Mouse (Mus musculus): ENCODE data around the gene Dgcr2.

DNA sequence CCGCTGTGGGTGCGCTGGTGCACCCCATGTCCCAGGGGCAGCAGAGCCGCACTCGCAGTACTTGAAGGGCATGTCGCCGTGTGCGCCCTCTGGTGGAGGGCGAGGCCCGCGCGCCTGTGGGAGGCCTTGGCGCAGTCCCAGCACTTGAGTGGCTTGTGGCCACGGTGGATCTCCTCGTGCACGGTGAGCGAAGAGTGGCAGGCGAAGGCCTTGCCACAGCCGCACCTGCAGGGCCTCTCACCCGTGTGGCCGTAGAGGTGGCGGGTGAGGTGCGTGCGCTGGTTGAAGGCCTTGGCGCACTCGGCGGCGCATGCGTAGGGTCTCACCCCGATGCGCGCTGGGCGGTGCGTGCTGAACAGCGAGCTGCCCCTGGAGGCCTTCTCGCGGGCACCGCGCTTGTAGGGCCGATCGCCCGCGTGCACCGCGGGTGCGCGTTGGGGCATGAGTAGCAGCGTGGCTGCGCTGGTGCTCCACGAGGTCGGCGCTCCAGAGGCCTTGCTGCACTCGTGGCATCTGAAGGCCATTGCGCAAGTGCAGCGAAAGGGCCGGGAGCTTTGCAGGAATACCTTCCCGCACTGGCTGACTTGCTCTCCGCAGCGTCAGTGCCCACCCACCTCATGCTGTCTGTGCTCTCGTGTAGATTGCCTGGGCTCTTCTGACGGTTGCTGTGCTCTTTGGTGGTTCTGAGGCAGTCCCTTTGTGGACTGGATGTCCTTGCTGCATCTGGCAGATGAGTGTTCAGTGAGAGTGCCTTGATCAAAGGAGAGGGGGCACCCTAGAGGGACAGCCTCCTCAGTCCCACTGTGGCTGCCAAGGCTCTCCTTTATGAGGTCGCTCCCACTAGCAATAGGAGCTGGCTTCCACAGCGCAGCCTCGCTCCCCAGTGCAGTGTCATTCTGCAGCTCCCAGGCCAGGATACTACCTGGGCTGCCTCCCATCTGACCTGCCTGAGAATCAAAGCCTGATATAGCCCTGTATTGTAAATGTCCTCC, 82.7 kb downstream of the Dgcr2 start:
- no peak for TF ChIP-seq POLR2A (IDR thresholded peaks at IDR 0.05; ENCODE audit: low read depth, low read length)
- peak; percentile 90 for TF ChIP-seq CTCF (IDR thresholded peaks at IDR 0.05; ENCODE audit: extremely low read depth, insufficient read length, insufficient replicate concordance, low read depth, low read length)

Measured in small intestine, adult 2 months (tissue).